ENCODE assay signal across 21 mouse cellular contexts in the genomic region with DNA sequence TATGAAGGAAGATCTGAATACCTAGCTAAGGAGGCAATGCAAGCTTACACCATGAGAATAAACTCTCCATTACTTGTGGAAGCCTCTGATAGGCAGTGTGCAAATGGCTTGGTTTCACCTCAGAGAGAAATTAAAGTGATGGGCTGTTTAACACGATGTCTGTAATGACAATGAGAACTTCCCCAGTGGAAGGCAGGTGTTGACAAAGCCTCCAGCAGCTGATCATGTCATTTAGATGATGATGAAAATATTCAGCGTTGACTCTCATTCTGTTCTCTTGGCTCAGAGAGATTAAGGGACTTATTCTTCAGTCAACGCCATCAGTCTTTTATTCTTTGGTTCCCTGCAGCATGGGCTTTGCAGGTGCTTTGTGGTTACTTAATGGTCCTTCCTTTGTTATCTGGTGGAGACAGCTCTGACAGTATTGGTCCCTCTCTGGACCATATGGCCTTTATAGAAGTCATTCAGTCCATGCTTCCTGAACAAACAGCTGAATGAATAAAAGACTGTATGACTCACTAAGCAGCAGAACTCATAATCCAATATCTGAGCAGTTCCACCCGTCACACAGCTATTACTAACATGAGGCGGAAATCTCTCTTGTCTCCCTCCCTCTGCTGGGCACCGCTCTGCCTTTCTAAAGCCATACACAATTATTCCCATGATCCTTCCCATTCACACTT.
A peak's percentile ranks its signal among the peaks of the same experiment; 100 is the strongest.
DNase-seq lines count a peak whose midpoint lies in the region; ATAC-seq and TF ChIP-seq lines count a peak whose summit lies in the region.
"Had no signal": no experiment of that assay in that cellular context is flagged by ENCODE, and none has a peak within 500 bp of the region (broad histone marks: within the 10 kb centered on the region; RNA-seq: fewer than 3 reads in every experiment).

No protein-coding gene starts in this region.

- ATAC-seq in forebrain, postnatal 0 days: peak; percentile 45
- ATAC-seq in midbrain, embryonic 12.5 days (ENCODE audit: low FRiP score, low read depth): peak; percentile 66; the same call in 1 of the 2 replicates
- peak; percentile 27; the same call in 1 of the 2 replicates for ATAC-seq in common myeloid progenitor, adult 5-6 weeks (replicated peaks; ENCODE audit: low read depth, poor library complexity, severe bottlenecking)
- peak; percentile 58; the same call in 1 of the 2 replicates for ATAC-seq in stomach, embryonic 16.5 days (ENCODE audit: insufficient read depth, low FRiP score)
- no peak for ATAC-seq in intestine, embryonic 15.5 days
- ATAC-seq: hindbrain, postnatal 0 days had no signal

- TF ChIP-seq CTCF in forebrain, postnatal 0 days (IDR thresholded peaks at IDR 0.05; ENCODE audit: low read depth): no peak

- 46% methylated on average over 6 of the region's 6 CpGs for WGBS in forebrain, postnatal 0 days
- WGBS in forebrain, embryonic 10.5 days: 74% methylated on average over 6 of the region's 6 CpGs
- WGBS in midbrain, embryonic 12.5 days: 46% methylated on average over 6 of the region's 6 CpGs
- 70% methylated on average over 6 of the region's 6 CpGs for WGBS in midbrain, embryonic 10.5 days
- WGBS in stomach, embryonic 16.5 days: 58% methylated on average over 6 of the region's 6 CpGs
- WGBS in intestine, embryonic 15.5 days: 82% methylated on average over 6 of the region's 6 CpGs

- DNase-seq in forebrain, postnatal 0 days: peak; percentile 20
- no peak for DNase-seq in forebrain, embryonic 10.5 days (ENCODE audit: extremely low spot score, low spot score)
- no peak for DNase-seq in midbrain, embryonic 10.5 days (ENCODE audit: low spot score)
- no peak for DNase-seq in adipocyte (ENCODE audit: low spot score)
- DNase-seq: adrenal gland, postnatal 14 days; cerebellum, adult 9-10 months; embryo, embryonic 11 days; kidney, adult 2 months; kidney, postnatal 36 days; lung, postnatal 10 days; thymus, postnatal 4 days had no signal

- no peaks in the 10 kb centered on the region for H3K4me1 ChIP-seq in forebrain, postnatal 0 days (ENCODE audit: insufficient read depth)
- H3K4me1 ChIP-seq in forebrain, embryonic 10.5 days: no peaks in the 10 kb centered on the region
- H3K4me1 ChIP-seq in midbrain, embryonic 12.5 days: no peaks in the 10 kb centered on the region
- no peaks in the 10 kb centered on the region; the same call in 1 of the 2 replicates for H3K4me1 ChIP-seq in midbrain, embryonic 10.5 days
- H3K4me1 ChIP-seq in stomach, embryonic 16.5 days (ENCODE audit: control insufficient read depth, insufficient read depth, low read length): 0 out of 2 replicates have a peak, but pooled peaks cover 3% of the 10 kb centered on the region
- no peaks in the 10 kb centered on the region for H3K4me1 ChIP-seq in intestine, embryonic 15.5 days (replicated peaks)

- H3K27me3 ChIP-seq in forebrain, postnatal 0 days (ENCODE audit: insufficient read depth, low read length): no peaks in the 10 kb centered on the region
- H3K27me3 ChIP-seq in forebrain, embryonic 10.5 days (ENCODE audit: poor library complexity, severe bottlenecking): no peaks in the 10 kb centered on the region
- no peaks in the 10 kb centered on the region for H3K27me3 ChIP-seq in midbrain, embryonic 12.5 days
- H3K27me3 ChIP-seq in midbrain, embryonic 10.5 days (ENCODE audit: low read depth, poor library complexity, severe bottlenecking): no peaks in the 10 kb centered on the region
- no peaks in the 10 kb centered on the region for H3K27me3 ChIP-seq in stomach, embryonic 16.5 days (ENCODE audit: control insufficient read depth, insufficient read depth, low read length)
- no peaks in the 10 kb centered on the region for H3K27me3 ChIP-seq in intestine, embryonic 15.5 days (replicated peaks)
- H3K27me3 ChIP-seq: heart, embryonic 15.5 days; limb, embryonic 12.5 days had no signal

- H3K4me3 ChIP-seq in forebrain, postnatal 0 days (ENCODE audit: low read depth, low read length): no peak overlapping the region
- no peak overlapping the region for H3K4me3 ChIP-seq in forebrain, embryonic 10.5 days
- H3K4me3 ChIP-seq in midbrain, embryonic 12.5 days: no peak overlapping the region
- H3K4me3 ChIP-seq in midbrain, embryonic 10.5 days: no peak overlapping the region
- H3K4me3 ChIP-seq in stomach, embryonic 16.5 days (replicated peaks; ENCODE audit: low read length): no peak overlapping the region
- no peak overlapping the region for H3K4me3 ChIP-seq in intestine, embryonic 15.5 days (replicated peaks)
- H3K4me3 ChIP-seq: erythroblast, embryonic 14.5 days; heart, embryonic 15.5 days; limb, embryonic 12.5 days had no signal

- H3K9ac ChIP-seq in forebrain, postnatal 0 days: no peak overlapping the region
- no peak overlapping the region for H3K9ac ChIP-seq in midbrain, embryonic 12.5 days (replicated peaks)
- no peak overlapping the region for H3K9ac ChIP-seq in stomach, embryonic 16.5 days (ENCODE audit: low read length)
- H3K9ac ChIP-seq in intestine, embryonic 15.5 days: no peak overlapping the region
- H3K9ac ChIP-seq: heart, embryonic 15.5 days; limb, embryonic 12.5 days; liver, embryonic 14.5 days had no signal

- H3K36me3 ChIP-seq in forebrain, postnatal 0 days (ENCODE audit: insufficient read depth): no peaks in the 10 kb centered on the region
- no peaks in the 10 kb centered on the region for H3K36me3 ChIP-seq in forebrain, embryonic 10.5 days (replicated peaks)
- H3K36me3 ChIP-seq in midbrain, embryonic 12.5 days: no peaks in the 10 kb centered on the region
- no peaks in the 10 kb centered on the region for H3K36me3 ChIP-seq in midbrain, embryonic 10.5 days
- no peaks in the 10 kb centered on the region for H3K36me3 ChIP-seq in stomach, embryonic 16.5 days (ENCODE audit: control insufficient read depth, insufficient read depth, low read length)
- no peaks in the 10 kb centered on the region for H3K36me3 ChIP-seq in intestine, embryonic 15.5 days
- H3K36me3 ChIP-seq: G1E; heart, embryonic 15.5 days; limb, embryonic 12.5 days had no signal

- H3K27ac ChIP-seq in forebrain, postnatal 0 days (ENCODE audit: low read depth, low read length): no peak overlapping the region; the same call in 1 of the 2 replicates
- no peak overlapping the region for H3K27ac ChIP-seq in forebrain, embryonic 10.5 days
- H3K27ac ChIP-seq in midbrain, embryonic 12.5 days (replicated peaks): no peak overlapping the region
- H3K27ac ChIP-seq in midbrain, embryonic 10.5 days (replicated peaks): no peak overlapping the region
- no peak overlapping the region; the same call in 1 of the 2 replicates for H3K27ac ChIP-seq in stomach, embryonic 16.5 days (ENCODE audit: low read length)
- no peak overlapping the region for H3K27ac ChIP-seq in intestine, embryonic 15.5 days
- H3K27ac ChIP-seq: heart, embryonic 15.5 days; hindbrain, postnatal 0 days; limb, embryonic 12.5 days; liver, embryonic 14.5 days had no signal

- H3K4me2 ChIP-seq in forebrain, postnatal 0 days (ENCODE audit: low read depth): no peak overlapping the region
- H3K4me2 ChIP-seq in midbrain, embryonic 12.5 days (replicated peaks): no peak overlapping the region
- H3K4me2 ChIP-seq in stomach, embryonic 16.5 days (ENCODE audit: low read depth, low read length): no peak overlapping the region
- H3K4me2 ChIP-seq in intestine, embryonic 15.5 days (replicated peaks): no peak overlapping the region
- H3K4me2 ChIP-seq: heart, embryonic 15.5 days; limb, embryonic 12.5 days had no signal

- H3K9me3 ChIP-seq in forebrain, postnatal 0 days (ENCODE audit: low read length): no peaks in the 10 kb centered on the region
- no peaks in the 10 kb centered on the region for H3K9me3 ChIP-seq in forebrain, embryonic 10.5 days
- H3K9me3 ChIP-seq in midbrain, embryonic 12.5 days: no peaks in the 10 kb centered on the region
- no peaks in the 10 kb centered on the region for H3K9me3 ChIP-seq in midbrain, embryonic 10.5 days (replicated peaks)
- H3K9me3 ChIP-seq in stomach, embryonic 16.5 days (replicated peaks; ENCODE audit: control insufficient read depth, low read length): no peaks in the 10 kb centered on the region
- no peaks in the 10 kb centered on the region for H3K9me3 ChIP-seq in intestine, embryonic 15.5 days
- H3K9me3 ChIP-seq: heart, embryonic 15.5 days; limb, embryonic 12.5 days had no signal
